Mouse (Mus musculus): ENCODE results near the gene Cdadc1. TPM values are rescaled to one million over a fixed set of nuclear protein-coding genes. Genes with fewer than 3 reads are reported as not detected.

Gene Cdadc1
- 10 to 100 TPM; 63.7 to 64.2 TPM for total RNA-seq (2021)
- long read RNA-seq, experiment 1, transcript Cdadc1-202 (10 exons, 2,202 nt): major isoform, 30 of 56 reads
- long read RNA-seq, experiment 1, transcript Cdadc1-204 (10 exons, 1,892 nt): minor isoform, 7 of 56 reads
- long read RNA-seq, experiment 1, transcript Cdadc1-207 (5 exons, 2,579 nt): minor isoform, 11 of 56 reads
- long read RNA-seq, experiment 1, partial matches to known transcripts: 3 of 56 reads
- long read RNA-seq, experiment 1, other reads (novel, unspliced or antisense): 5 of 56 reads
- long read RNA-seq, experiment 2, transcript Cdadc1-207 (5 exons, 2,579 nt): minor isoform, 16 of 81 reads
- long read RNA-seq, experiment 2, transcript Cdadc1-202 (10 exons, 2,202 nt): major isoform, 49 of 81 reads
- long read RNA-seq, experiment 2, partial matches to known transcripts: 7 of 81 reads
- long read RNA-seq, experiment 2, other reads (novel, unspliced or antisense): 6 of 81 reads

DNA sequence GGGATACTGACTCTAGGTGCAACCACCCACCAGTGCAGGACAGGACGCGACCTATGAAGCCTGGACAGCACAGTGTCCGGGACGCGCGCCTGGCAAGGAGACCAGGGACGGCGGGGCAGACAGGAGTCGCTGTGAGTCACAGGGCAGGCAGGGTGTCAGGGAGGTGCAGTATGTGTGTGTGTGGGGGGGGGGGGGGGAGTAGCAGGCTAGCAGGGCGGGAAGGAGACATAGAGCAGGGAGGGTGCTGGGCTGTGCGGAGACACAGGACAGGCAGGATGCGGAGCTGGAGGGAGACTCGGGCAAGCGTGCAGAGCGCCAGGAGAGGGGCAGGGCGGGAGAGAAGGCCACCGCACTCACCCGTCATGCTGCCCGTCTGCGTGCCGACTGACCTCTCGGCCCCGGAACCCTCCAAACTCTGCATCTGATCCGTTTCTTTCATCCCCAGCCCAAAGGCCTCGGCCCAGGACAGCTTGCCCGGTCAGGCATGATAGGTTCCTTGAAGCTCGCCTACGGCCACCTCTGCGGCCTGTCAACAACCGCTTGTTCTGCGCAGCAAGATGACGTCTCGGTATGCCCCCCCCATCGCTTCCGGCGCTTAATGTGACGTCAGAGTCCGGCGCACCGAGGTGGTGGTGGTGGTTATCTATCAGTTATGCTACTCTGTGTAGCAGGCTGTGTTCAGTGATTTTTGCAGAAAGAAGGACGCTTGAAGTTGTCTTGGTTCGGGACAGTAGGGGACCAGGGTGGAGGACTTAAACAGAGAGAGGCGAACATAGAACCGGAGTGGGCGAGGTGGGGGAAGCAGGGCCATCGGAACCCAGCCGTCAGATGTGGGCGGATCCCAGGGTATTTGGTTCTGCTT is at the start of gene Cdadc1:
Gene Cdadc1 (minus strand): TSS at position 562 of the 862 bp plus-strand sequence.
- peak; percentile 94 to 95 for DNase-seq (ENCODE audit: low spot score in 2 of 2)

DNA sequence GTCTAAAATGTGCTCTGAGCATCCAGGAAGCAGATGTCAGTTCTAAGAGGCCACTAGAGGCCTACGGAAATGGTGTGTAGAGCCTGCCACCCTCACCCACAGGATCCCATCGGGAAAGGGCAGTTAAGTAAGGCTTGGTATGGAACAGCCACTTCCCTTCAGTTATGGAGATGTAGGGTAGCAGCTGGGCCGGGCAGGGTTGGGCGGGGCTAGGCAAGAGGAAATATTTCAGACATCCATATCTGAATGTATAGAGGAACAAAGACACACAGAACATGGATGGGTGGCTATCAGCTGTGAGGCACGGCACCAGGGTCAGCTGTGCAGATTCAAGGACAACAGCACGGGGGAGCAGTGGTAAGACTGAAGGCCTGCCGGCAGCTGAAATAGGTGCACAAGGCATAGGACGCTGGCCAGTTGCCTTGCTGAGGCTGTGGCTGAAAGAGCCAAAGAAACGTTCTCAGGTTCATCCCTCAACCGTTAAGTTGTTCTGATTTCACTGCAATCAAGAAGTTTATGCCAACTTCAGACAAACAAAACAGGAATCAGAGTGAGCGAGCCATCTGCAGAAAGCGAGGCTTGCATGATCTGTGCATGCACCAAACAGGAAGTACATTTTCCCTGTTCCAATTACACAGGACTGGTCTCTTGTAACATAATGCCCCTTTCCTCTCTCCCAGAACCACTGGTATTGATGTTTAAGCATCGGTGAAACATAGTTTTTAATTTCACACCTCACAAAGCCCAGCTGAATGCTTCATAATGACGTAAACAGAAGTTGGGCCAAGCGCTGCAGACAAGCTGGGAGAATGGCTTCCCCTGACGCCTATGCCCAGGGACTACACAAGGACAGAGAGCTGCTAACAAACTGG is 49.3 kb upstream of the Cdadc1 start:
- no peak for DNase-seq (ENCODE audit: low spot score in 2 of 2)

DNA sequence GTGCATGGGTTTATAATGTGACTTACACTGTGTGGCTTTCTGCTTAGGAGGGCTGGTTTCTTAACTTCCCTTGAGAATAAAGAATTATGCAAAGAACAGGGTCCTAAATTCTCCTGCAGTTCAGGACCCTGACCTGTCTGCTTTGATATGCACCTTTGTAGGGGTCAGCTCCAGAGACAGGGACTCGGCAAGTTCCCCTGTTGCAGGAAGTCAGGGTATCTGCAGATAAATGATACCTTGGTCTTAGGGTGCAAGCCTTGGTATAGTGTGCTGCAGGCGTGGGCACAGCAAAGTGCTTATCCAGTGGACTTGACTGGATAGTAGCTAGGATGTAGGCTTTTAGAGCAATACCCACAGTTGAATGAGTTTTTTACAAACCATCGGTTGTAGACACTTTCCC is 47.1 kb upstream of the Cdadc1 start:
- no peak for DNase-seq (ENCODE audit: low spot score in 2 of 2)

DNA sequence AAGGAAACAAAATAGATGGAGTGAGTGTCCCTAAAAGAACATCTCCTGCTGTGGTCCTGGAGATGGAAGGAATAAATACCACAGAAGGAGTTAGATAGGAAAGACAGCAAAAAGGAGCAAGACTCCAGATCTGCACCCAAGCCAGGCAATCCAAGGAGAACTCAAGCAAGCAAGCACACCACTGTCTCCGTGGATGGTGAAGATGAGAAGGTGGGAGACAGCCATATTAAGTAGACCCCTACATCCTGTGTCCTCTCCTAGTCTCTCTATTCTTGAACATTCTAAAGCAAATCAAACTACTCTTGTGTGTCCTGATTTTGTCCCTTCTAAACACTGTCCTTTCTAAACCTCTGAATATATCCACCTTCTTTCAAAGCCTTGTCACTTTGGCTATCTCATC is 46.4 kb upstream of the Cdadc1 start:
- DNase-seq (ENCODE audit: low spot score in 2 of 2): no peak

DNA sequence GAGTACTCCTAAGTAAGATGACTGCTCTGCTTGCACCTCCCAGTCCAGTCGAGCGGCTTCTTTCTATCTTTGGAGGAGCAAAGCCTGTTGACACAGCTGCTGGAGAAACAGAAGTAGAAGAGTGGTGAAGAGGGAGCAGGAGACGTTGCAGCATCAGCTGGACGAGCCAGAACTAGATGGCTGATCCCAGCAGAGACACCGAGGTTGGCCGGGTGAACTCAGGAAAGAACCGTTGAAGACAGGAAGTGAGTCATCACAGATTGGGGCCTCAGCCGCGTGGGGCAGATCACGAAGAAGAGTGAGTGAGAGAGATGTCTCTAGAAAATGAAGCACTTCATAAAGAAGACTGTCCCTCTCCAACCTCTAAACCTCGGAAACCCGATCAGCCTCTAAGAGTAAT is 45.8 kb upstream of the Cdadc1 start:
- no peak for DNase-seq (ENCODE audit: low spot score in 2 of 2)

DNA sequence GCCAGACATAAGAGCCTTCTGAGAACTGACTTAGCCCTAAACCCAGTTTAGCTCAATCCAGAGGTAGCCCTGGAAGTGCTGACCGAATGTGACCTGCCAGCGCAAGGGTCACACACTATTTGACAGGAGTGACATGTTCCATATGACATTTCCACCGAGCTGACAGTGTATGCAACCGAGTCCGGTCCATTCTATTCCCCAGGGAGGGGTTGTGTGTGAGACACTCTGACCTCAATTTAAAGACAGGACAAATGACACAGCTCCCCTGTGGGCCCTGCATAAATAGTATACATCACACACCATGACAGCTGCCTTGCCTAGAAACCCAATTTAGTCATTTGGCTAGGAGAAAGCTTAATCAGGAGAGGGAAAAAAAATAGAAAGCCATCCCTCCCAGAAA is 44.1 kb upstream of the Cdadc1 start:
- DNase-seq (ENCODE audit: low spot score in 2 of 2): no peak

DNA sequence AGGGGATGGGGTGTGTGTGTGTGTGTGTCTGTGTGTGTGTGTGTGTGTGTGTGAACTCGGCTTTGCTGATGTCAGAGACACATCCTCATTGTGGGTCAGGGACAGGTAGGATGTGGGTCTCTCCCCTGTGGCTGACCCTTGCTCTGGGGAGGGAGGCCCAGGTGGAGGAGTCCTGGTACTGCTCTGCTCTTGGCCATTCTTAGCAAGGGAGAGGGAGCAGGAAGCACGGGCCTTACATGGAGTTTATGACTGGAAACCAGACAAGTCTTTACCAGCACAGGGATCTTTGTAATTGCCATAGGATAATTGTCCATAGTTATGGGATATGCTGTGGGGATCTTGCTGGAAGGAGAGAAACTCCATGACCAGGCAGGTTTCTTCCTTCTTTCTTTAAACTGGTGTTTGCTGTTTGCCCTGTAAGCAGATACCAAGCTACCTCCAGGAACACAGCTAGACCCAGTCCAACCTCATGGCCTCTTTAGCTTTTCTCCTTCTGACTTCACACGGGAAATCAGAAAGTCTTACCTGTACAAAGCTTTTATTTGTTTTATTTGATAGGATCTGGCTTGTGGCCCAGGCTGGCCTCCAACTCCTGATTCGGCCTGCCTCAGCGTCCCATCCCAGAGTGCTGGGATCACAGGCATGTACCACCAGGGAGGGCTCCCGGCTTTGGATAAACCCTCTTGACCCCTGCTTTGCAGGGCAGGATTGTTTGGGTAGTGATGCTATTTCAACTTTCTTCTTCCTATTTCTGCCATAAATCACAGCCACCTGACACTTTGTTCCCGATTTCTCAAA is 41.3 kb upstream of the Cdadc1 start:
- no peak for DNase-seq (ENCODE audit: low spot score in 2 of 2)

DNA sequence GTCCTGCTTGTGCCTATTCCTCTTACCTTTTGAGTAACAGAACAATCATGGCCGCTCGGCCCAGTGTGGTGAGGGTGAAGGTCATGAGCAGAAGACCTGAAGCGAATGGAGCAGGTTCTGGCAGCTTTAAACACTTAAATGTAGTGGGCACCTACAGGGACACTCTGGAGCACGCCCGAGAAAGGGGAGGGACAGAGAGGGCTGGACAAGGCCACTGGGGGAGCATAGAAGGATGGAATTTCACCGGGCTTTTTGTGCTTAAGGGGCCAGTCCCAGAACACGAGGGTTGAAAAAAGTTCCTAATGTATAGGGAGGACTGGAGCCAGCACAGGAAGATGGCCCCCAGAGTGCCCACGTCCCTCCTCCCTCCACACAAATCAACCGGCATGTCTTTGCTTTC is 36.2 kb upstream of the Cdadc1 start:
- DNase-seq (ENCODE audit: low spot score in 2 of 2): no peak

DNA sequence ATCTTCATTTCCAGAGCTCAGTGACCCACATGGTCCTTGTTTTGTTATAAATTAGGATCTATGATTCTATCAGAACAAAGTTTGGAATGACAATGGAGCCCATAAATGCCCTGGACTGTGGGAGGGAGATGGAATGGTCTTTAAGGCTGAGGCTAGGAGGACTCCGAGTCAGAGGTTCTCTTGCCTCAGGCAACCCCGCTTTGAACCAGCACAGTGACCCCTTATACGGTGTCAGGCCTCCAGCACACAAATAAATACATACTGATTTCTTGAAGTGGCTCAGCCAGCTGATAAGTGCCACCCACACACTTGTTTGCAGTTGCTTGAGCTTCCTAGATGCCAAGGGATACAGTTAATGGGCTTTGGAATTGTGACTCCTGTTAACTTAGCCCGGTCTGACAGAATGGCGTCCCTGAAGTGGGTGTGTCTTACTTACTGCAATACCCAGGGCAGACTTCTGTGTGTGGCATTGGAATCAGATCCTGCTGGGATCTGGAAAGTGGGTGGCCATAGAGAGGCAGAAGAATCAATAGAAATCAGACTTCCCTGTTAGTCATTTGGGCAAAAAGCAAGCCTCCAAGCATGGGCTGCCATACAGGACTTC is 35.6 kb upstream of the Cdadc1 start:
- no peak for DNase-seq (ENCODE audit: low spot score in 2 of 2)

DNA sequence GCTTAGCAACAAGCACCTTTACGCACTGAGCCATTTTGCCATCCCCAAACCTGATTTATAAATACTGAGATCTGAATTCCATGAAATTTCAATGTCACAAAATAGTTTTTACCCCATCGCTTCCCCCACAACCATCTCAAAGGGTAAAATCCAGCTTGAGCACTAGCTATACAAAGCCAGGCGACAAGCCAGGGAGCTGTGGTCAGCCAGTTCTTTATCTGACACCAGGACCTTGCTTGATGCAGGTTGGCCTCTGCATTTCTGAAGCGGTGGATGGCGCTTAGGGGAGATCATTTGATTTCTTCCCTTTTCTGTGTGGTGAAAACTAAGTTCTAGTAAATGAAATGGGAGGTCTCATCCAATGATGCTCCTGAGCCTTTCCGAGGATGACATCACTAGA is 34.3 kb upstream of the Cdadc1 start:
- DNase-seq (ENCODE audit: low spot score in 2 of 2): no peak

DNA sequence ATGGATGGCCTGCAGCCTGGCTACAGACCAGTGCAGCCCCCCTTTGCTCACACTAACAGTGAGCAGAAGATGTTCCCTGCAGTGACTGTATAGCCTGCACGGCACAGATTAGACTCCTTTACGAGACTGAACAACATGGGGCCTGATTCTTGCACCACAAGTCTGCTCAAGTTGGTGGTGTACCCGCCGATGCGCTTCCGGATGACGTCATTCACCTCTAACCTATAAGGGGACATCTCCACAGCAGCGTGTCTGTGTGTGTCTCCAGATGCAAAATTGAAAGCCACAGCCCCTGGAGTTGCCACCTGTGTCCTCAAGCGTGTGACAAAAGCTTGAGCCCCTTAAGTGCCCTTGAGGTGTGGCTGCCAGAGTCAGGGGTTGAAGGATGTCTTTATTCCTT is 32.3 kb upstream of the Cdadc1 start:
- DNase-seq (ENCODE audit: low spot score in 2 of 2): no peak

DNA sequence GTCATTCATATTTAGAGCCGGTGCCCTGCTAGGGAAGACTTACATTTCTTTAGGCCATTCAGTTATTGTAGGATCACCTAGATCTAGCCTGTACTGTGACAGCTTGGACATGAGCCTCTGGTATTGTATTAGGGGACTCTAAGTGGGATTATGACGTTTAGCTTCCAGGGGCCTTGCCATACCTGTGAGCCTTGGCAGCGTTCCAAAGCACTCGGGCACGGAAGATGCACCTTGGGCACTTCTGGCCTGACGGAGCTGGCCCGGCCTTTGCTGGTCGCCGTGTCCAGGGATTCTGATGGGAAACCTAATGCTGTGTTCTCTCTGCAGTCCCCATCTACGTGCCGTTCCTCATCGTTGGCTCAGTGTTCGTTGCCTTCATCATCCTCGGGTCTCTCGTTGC is 31.5 kb upstream of the Cdadc1 start:
- no peak for DNase-seq (ENCODE audit: low spot score in 2 of 2)

DNA sequence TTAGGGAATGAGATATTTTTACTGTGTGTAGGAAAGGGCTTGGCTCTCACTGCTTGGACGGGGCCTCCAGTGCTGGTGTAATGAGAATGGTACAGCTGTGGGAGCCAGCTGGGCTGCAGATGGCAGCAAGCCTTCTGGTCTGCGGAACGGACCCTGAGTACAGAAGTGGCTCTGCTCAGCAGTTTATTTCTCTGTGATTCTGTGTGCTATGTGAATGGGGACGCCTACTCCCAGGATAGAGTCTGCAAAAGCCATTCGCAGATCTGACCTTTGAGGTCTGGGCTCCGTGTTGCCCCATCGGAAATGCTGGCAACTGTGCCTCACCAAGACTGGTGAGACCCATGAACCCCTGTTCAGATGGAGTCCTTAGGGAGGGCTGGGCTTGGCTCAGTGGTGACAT is 30.1 kb upstream of the Cdadc1 start:
- DNase-seq (ENCODE audit: low spot score in 2 of 2): no peak

DNA sequence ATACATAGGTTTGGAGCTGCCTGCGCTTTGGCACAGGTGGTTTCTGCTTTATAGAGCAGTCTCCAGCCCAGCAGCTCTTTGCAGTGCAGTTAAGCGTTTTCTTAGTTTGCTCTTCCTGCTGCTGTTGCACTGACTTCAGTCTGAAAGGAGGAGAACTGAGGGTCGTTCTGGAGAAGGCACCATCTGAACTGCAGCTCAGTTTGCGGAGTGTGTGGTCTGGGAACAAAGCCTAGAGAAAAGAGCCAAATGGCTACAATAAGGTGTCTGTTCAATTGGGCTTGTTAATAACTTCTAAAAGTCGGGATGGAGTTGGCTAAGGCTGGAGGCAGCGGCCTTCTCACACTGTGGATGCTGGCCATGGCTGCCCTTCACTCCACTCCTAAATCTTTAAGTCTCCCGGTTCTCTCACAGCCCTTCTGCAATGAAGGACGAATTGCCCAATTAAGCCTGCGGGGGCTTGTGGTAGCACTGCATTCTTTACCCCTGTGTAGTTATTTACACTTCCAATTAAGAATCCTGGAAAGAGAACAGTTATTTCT is 29.5 kb upstream of the Cdadc1 start:
- no peak for DNase-seq (ENCODE audit: low spot score in 2 of 2)

DNA sequence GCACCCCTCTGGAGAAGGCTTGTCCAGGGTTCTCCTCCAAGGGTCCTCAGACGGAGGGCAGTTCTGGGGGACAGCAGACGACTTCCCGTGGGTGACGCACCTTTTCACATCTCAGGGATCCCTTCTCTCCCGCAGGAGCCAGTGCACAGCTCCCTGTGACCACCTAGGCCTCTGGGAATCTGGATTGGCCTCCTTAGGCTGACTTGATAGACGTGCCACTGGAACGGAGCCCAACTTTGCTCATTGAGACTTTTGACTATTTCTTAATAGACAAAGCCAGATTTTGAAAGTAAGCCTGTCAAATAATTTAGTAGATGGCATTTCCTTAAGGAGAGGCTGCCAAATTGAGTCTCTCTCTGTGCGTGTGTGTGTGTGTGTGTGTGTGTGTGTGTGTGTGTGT is 29.0 kb upstream of the Cdadc1 start:
- DNase-seq (ENCODE audit: low spot score in 2 of 2): no peak

DNA sequence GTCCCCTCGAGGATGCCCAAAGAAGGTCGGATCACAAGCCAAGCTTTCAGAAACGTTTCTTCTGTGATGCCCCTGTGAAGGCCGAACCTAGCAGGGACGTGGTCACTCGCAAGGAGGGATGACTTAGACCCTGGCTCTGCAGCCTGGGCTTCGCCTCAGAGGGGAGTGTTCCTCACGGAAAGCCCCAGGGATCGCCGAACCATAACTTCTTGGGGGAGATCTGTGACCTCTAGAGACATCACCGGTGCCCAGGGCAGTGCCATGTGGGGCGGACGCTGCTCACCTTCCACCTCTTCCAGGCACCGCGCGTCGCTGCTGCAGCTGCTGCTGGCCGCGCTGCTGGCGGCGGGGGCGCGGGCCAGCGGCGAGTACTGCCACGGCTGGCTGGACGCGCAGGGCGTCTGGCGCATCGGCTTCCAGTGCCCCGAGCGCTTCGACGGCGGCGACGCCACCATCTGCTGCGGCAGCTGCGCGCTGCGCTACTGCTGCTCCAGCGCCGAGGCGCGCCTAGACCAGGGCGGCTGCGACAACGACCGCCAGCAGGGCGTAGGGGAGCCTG is 28.1 kb upstream of the Cdadc1 start:
- DNase-seq (ENCODE audit: low spot score in 2 of 2): no peak

DNA sequence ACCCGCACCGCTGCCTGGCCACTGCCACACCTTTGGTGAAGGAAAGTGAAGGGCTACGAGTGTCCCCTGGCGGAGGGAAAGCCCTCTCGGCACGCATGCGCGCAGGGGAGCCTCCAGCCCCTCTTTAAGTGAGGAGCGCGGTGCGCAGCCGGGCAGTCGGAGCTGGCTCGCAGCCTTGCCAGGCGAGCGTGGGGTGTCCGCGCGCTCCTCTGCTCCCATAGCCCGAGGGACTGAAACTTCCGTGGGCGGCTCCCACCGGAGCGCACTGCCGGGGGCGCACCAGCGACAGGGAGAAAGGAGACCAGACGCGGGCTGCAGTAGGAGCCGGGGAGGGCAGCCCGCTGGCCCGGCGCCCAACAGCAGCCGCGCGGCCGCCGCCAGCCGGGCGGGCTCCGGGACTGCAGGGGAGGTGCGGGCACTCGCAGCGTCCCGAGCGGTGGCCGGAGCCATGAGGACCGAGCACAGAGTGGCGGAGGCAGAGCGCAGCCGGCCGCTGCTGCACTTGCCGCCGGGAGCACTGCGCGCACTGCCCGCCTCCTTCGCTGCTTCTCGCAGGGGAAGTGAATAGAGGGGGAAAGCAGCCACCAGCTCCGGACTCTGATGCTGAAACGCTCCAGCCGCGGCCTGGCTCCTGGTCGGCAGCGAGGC is 27.5 kb upstream of the Cdadc1 start, which contains the start of gene Shisa2:
Gene Shisa2 (plus strand): TSS at position 151 of the 648 bp plus-strand sequence.
- DNase-seq (ENCODE audit: low spot score in 2 of 2): peak; percentile 52 to 71

DNA sequence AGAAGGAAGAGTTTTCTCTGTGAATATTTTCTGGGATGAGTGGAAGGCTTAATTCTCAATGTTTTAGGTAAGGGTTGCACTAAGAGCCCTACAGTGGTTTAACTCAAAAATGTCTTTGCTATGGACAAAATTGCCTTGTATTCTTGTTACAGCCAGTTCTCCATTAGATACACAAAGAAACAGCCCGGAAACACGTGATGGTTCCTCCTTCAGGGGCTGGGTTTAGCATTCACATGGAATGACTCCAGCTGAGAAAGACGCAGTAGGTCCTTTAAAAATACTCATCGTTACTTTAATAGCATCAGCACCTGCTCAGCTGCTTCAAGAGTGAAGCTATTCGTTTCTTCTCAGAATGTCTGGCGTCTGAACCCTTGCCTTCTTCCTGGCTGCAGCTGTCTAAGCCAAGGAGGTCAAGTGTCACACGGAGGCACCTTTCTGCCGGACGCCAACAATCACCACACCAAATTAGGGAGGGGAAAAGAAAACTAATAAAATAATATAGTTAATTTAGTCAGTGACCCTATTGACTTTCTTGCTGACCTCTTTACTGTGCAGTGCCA is 26.6 kb upstream of the Cdadc1 start:
- DNase-seq (ENCODE audit: low spot score in 2 of 2): no peak

DNA sequence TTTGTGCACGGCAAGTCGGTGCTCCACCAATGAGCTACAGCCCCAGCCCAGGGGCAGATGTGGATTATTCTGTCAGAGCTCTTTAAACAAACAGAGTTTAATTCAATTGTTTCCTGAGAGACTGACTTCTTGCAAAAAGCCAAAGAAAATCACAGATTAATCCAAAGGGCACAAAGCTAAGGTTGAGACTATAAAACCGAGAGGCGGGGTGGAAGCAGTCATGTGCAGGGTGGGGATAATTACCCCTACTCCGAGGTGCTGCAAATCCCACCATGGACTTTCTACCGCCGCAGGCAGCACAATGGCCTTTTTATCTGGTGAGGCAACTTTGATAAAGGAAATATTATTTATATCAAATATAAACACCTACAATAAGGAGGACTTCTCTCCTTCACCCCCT is 19.0 kb upstream of the Cdadc1 start:
- DNase-seq (ENCODE audit: low spot score in 2 of 2): no peak

Data from adrenal gland, postnatal 4 days (tissue).